Mouse (Mus musculus): ENCODE measurements around the gene Ghitm.
"Not testable (repeated sequence)": the region's sequence is repeated elsewhere in the genome, so short reads cannot be mapped to it uniquely, and the experiment has no call there.

Gene Ghitm

DNA sequence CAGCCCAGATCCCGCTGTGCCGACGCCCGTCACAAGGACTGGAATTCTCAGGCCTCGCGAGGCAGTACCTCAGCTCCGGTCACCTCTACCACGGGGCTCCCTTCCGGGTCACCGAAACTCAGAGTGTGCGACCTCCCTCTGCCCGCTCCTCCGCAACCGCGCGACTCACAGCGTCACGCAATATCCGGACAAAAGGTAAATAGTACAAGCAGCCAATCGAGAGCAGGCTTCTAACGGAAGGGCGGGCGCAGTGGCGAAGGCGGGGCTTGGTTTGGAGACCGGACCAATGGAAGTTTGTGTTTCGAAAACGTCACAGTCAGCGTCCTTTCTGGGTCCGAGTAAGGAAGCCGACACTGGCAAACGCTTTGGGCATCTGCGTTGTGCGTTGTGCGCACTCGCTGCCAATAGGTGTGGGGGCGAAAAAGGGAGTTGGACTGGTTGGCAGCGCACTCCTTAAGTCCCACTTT is at the start of gene Ghitm:
TSS of gene Ghitm (minus strand) at position 146 of the 467 bp plus-strand sequence.
- DNase-seq (ENCODE audit: low spot score), result peak; percentile 99

DNA sequence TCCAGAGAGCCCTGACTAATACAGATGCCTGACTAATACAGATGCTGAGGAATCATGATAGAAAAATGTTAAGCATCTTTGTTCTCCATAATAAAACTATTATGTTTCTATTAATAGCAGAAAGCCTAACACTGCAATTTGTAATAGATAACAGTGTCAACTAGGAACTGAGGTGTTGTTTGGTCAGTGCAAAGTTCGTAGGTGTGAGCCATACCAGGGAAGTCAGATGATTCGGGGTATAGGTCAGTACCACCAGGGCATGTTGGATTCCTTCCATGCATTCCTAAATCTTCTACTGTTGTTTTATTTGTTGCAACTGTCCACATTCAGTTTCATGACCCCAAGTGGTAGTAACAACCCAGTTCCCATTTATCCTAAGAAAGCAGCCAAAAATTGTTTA is 49.8 kb upstream of the Ghitm start:
- no peak for DNase-seq (ENCODE audit: low spot score)

DNA sequence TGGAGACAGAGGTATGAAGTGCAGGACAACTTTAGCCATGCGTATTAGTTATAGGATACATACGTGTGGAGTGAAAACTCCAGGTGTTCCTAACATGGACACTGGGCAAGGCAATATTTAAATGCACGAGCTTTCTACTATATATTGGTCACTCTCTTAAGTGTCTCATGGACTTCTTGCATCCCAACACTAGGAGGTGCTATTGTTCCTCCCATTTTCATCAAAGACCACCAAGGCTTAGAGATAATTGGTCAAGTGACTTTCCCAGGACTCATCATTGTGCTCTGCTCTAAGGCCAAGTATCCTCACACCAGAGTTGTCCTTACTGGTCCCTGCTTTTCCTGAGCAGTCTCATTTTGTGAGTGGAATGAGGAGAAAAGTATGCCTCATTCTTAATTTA is 39.4 kb upstream of the Ghitm start:
- DNase-seq (ENCODE audit: low spot score), result peak; percentile 46

DNA sequence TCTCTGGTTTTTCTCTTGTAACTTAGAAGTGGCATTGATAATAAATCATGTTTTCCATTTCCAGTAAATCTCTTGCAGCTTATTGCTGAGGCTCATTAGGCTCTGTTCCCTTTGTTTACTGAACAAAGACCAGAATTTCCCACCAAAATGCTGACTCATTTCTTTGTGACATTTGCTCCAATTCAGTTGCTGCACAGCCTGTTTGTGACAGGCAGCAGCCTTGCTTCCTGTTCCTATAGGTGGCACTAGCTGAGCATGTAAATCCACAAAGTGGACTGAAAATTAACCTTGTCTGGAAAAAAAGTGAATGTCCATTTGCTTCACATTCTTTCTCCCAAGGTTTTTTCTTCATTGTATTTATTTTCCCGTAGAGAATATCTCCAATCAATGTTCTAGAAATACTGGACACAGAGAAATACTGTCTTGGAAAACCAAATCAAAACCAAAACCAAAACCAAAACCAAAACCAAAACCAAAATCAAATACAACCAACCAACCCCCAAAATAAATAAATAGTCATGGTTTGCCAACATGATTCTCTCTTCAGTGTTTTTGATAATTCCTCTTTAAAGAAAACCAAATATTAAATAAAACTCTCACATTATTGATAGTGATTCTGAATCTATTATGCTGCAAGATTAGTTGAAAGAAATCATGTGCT is 30.3 kb upstream of the Ghitm start:
- DNase-seq (ENCODE audit: low spot score), result peak; percentile 15

DNA sequence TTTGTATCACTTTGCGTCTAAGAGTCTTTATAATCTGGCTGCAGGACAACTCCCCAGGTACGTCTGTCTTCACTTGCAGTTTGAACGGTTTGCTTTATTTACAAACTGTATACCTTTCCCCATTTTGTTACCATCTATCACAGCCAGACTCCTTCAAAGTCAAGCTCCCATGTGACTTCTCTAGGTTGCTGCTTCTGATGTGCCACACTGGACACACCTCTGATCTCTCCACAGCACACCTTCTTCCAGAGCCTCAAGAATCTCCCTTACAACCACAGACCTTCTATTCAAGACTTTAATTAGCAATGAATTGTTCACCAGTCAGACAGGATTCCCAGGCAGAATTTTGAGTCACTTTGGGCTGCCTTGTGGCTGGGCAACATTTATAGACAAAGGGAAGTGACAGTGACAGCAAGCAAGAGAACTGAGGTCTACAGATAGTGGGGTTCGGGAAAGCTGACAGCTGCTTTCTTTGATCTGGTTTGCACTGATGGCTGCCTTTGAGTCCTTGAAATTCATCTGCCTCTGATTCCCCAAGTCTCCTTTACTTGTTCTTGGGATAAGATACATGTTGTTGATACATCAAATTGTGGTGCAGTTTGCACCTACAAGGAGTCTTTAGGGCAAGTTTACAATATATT is 29.4 kb upstream of the Ghitm start:
- no peak for DNase-seq (ENCODE audit: low spot score)

DNA sequence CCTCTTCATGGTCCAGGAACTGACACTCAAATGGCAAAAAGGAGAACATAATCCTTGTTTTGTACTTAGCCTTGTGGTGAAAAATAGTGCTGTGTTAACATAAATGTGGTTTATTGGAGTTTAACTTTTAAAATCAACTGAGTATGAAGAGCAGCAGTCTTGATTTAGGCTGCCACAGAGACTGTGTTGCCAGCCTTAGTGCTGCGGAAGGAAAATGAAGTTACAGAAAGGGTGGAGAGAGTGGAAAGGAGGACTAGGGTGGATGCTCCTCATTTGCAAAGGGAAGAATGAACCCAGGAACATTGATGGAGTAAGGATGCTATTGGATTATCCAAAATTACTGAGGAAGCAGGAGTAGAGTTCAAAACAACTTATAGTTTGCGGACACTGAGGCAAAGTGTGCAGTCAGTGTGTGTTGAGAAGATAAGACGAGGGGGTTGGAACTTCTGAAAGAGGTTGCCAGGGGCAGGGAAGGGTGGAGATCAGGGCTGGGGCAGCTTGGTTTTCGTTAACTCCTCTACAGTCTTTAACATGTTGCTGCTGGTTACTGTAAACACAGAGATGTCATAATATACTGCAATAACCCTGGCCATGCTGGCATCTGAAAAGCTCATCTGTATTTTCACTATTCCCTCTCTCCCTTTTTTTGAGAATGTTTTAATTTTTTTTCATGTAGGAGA is 28.3 kb upstream of the Ghitm start:
- no peak for DNase-seq (ENCODE audit: low spot score)

DNA sequence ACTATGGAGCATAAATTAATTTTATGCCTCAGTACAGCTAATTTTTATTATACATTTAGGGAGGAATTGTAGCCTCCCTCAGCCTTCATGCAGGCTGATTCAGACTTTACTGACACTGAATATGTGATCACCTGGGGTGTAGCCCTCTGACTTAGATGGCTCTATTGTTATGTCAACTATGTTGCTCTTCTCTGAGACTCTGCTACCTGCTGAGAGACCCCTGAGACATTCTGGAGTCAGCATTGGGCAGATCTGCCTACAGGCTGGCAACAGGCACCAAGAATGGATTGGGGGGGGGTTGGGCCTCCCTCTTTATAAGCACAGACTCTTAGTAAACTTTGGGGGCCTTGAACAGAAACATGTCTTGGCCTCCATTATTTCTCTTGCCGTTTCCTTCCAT is 19.3 kb upstream of the Ghitm start:
- DNase-seq (ENCODE audit: low spot score), result no peak

DNA sequence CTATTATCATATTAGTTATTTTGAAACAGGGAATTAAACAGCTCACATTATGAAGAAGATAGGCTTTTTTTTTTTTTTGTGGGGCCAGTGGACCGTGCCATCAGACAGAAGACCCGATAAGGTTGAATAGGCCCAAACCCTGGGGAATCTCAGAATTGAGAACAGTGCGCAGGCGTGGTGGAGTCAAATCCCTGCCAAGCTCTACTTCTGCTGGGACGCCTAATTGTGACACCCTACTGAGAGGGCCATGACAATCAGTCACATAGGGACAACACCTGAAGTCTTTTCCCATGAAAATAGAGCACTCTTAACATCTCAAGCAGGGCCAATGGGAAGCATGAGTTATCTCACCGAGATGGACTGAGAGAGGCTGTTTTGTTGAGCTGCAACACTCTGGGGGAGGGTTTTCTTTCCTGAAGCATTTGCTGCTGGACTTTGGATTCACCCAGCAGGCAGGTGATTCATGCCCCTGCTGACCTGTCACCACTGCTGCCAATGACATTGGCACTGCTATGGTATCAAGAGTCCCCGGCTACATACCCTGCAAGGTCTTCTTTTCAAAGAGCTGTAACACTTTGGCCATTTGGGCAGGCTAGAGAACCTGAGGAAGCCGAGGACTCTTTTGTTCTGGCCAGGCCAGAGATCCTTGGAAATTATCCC is 4.1 kb upstream of the Ghitm start:
- no peak for DNase-seq (ENCODE audit: low spot score)

DNA sequence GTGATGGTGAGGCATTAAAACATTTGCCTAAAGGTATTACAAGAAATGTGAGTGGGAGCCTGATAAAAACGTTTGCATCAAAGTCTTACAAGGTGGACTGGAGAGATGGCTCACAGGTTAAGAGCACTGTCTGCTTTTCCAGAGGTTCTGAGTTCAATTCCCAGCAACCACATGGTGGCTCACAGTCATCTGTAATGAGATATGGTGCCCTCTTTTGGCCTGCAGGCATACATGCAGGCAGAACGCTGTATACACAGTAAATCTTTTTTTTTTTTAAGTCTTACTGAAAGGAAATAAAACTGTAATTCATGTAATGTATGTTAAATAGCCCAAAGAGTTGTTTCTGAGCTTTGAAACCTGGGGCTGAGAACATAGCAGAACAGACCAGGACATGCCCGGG is 2.5 kb upstream of the Ghitm start:
- DNase-seq (ENCODE audit: low spot score), result not testable (repeated sequence)

DNA sequence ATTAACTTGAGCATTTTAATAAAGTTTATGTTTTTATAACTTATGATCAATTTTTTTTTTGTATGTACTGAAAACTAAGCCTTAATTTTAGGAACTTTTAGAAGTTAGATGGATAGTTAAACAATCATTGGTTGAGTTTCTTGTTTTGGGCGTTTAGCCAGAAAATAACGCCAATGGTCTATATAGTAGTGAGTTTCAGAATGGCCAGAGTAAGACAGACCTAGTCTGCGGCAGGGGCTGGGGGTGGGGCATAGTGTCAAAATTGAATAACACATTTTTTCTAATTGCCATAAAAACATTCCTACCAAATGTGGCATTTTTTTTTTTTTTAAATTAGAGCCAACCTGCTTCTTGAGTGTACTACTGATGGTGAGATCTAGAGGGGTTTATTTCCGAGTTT is 1.0 kb upstream of the Ghitm start:
- DNase-seq (ENCODE audit: low spot score), result no peak

DNA sequence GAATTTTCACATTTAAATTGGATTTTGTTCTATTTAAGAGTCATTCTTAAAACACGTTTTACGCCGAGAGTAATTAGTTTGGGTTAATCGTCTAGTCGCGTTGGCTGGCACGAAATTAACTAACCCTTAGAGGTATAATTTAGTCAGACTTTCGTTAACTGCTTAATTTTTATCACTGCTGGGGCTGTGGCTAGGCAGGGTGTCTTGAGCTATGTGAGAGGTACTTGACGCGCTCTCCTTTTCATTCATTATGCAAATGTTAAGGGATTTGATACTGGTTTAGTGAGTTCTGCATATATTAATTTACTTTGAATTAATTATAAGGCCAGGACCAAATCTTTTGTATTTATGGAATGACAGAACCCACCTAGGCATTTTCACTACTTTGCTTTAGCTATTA is 599 bp upstream of the Ghitm start:
- no peak for DNase-seq (ENCODE audit: low spot score)

DNA sequence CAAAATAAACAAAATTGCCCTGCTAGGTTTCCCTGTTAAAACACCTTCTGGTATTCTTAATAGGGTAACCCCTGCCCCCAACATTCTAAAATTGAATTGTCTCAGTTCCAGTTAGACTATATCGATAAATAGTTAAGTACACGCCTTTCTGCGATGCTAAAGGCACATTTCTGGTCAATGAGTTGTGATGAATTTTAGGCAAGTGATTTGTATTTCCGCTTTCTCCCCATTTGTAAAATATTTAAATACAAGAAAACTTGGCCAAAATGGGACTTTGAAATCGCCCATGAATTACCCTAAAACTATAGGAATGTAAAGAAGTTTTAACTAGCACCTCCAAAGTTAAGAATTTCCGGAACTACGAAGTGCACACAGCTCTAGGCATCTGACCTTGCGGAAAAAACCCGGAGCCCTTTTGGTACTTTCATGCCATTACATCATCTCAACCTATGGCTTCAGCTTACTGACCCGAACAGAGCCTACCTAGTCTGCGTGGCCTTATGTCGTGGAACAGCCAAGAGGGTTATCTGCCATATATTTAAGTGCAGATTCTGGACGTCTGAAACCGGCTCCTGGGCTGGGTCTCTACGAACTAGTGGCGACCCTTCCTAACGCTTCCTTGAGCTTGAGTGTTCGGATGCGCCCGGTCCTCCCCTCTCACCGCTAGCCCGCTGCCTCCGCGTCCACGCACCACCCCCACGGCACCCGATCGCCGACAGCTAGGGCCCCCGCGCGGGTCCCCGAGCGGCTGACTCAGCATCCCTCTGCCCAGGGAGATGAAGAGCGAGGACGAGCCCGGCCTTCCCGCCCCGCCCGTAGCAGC is 557 bp downstream of the Ghitm start:
- no peak for DNase-seq (ENCODE audit: low spot score)

DNA sequence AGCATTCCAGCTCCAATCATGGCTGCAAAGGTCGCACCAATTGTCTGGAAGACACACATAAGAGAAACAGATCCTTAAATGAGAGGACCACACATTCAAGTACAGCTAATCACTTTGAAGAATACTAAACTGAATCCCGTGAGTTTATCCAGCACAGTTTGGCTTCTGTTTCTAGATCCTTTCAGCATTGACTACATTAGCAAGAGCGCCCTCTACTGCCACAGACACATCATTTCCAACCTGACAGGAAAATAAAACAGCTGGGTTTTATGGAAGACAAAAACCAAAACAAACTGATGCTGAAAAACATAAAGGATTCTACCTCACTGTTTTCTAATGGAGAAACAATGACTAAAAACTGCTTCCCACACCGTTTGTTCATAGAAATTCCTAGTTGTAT is 7.4 kb downstream of the Ghitm start:
- peak; percentile 70 for DNase-seq (ENCODE audit: low spot score)

DNA sequence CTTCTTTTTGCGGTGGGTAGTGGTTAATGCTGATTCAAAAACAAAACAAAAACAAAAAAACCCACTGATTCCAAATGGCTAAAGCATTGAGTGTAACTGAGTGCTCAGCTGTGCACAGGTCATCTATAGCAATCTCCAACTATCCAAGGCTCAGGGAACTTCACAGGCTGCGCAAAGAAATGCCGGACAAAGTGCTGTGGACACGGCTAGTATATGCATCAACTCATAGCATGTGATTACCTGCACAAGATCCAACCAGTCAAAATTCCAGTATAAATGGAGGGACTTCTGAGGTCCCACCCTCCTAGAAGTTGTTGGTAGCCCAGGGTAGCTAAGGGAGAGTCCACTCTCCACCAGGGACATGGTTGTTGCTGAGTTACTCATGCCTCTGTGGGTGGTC is 15.8 kb downstream of the Ghitm start:
- DNase-seq (ENCODE audit: low spot score), result no peak

DNA sequence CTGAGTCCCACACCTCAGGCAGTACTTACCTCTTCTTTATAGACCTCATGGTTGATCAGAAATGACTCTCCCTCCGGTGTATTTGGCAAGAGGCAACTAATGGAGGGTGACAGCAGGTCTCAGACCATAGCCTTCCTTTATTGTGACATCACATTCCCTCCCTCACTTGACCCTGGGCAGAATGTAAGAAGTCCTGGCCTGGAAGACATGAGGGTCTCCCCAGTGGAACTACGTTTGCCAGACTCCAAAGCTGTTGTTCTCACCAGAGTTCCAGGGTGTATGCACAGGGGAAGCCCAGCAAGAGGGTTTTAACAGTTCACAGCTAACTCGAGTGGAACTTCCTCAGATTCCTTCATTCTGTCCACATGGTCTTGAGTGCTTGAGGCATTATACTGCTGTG is 21.1 kb downstream of the Ghitm start, which contains the start of gene 2610528A11Rik:
TSS of gene 2610528A11Rik (minus strand) at position 101 of the 400 bp plus-strand sequence.
- DNase-seq (ENCODE audit: low spot score), result no peak

DNA sequence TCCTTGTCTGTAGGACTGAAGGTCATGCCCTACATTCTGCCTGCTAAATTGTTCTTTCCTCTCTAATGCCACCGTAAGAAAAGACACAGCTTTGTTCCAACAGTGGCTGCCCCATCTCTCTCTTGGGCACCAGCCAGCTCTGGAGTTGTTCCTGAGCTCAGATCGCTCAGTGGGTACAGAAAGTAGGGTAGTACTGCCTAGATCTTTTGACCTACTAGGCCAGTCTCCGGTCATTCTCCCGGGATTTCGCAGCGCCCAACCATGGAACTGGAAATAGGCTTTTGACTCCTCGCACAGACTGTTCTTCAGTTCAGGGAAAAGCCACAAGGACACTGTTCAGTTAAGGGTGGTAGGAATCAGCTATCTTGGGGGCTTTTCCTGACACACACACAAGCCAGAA is 22.1 kb downstream of the Ghitm start:
- no peak for DNase-seq (ENCODE audit: low spot score)

DNA sequence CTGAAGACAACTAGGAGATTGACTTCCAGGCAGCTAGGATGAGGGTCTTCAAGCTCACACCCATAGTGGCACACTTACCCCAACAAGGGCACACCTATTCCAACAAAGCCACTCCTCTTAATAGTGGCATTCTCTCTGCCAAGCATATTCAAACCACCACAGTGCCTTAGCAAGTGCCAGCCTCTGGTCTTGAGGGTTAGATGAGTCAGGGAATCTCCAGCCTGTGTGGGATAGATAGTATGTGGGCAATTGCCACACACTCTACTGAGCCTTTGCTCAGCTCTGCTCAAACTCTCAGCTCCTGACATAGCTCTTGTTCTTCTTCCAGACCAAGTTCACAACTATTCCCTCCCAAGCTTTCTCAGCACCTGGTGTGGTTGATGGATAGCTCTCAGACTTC is 23.7 kb downstream of the Ghitm start:
- no peak for DNase-seq (ENCODE audit: low spot score)

DNA sequence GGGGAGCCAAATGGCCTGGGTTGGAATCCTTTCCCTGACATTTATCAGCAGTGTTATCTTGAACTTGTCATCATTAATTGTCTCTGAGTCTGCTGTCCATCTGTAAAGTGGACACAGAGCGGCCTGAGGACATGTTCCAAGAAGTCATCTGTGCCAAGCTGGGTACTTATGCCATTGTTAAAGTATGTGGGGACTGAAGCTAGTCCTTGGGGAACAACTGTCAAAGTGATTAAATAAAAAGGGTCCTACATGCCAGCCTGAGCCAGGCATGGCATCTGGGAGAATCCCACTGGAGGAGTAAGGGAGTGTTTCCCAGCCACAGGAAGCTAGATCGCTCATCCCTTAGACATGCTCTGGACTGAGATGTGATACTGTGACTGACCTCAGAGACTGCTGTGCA is 24.6 kb downstream of the Ghitm start:
- DNase-seq (ENCODE audit: low spot score), result no peak

DNA sequence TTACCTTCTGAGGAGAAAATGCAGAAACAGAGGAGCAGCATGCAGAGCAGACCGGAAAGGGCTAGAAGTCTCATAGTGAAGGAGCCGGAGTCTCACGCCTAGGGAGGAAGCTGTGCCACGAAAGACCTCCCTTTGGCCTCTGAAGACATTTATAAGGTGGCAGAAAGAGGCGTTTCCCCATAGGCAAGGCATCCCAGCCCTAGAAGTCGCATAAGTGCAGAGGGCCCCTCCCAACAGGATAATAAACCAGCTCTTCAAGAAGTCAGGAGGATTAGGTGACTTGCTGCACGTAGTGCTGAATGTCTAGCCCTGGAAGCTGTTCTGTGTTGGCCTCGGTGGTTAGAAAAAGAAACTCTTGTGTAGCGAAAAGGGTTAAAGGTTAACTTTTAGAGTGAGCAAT is 25.1 kb downstream of the Ghitm start:
- DNase-seq (ENCODE audit: low spot score), result peak; percentile 20

DNA sequence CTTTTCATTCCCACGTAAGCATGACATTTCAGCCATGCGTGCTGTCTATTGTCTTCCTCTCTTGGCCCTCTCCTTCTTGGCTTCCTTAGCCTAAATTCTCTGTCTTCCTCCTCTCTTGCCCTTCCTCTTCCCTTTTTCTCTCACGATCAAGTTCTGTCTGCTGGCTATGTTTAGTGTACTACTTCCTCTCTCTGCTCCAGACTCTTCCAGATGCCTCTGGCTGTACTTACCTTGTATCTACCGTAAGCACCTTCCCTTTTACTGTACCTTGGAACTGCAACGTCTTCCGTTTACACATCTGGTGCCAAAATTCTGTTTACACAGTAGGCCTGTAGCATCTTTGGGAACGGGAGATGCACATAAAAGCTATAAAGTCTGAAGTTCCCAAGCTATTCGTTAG is 25.6 kb downstream of the Ghitm start:
- DNase-seq (ENCODE audit: low spot score), result no peak

DNA sequence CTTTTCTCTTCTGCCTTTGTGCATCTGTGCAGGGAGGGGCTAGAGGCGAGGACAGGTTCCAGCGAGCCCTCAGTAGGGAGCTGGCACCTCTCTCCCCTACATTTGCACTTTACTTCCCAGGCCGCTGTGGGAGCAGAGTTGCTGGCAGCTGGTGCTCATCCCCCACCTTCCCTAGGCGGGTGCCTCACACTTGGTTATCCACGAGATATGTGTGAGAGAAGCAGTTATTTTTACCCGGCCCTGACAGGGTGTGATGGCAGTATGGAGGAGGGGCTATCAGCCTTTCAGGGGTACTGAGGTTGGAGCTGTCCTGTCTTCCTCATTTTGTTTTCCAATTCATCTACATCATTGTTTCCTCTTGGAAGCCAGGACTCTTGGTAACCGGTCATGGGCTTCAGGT is 29.2 kb downstream of the Ghitm start:
- no peak for DNase-seq (ENCODE audit: low spot score)

DNA sequence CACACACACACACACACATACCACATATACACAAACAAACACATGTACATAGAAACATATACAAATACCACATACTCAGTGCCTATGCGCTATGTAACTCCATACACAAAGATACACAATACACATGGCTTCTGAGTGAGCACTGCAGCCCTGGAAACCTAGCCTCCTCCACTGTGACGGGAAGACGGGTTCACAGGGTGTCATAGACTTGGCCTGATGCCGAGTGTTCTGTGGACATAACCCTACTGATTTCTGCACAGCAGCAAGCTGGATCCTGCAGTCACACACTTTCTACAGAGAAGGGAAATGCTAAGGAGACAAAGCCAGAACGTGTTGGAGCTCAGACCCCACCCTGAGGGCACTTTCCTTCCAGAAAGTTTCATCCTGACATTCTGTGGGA is 30.3 kb downstream of the Ghitm start:
- no peak for DNase-seq (ENCODE audit: low spot score)

All from embryo, embryonic 10 days (tissue).